Mouse (Mus musculus) neural tube, embryonic 11.5 days (tissue): ENCODE data around the gene Tspan5. TPM values are rescaled to one million over a fixed set of nuclear protein-coding genes. Genes with fewer than 3 reads are reported as not detected.

Experiments
- ATAC-seq: fragments of 200-750 bp; cut with Nextera tagmentation; 2 replicates; pipeline ENCODE4 v1.8.0; 2017; ENCODE audit warnings: moderate number of reproducible peaks, mild to moderate bottlenecking, moderate TSS enrichment, moderate library complexity; ENCODE audit not compliant: insufficient read depth, low FRiP score, low TSS enrichment
- DNase-seq: peaks from one replicate; pipeline ENCODE4 v3.0.0-alpha.2; 2015; ENCODE audit warnings: low spot score
- H3K27ac ChIP-seq: fragments of 300-500 bp; sonication (generic); 2 replicates; pipeline ENCODE4 v1.5.1; 2014; ENCODE audit warnings: low read depth, mild to moderate bottlenecking, low read length
- H3K27me3 ChIP-seq: fragments of 300-500 bp; sonication (generic); 2 replicates; pipeline ENCODE4 v1.6.1; 2014; ENCODE audit warnings: mild to moderate bottlenecking, low read length, mixed read lengths; ENCODE audit not compliant: control insufficient read depth, insufficient read depth
- H3K36me3 ChIP-seq: fragments of 300-500 bp; sonication (generic); 2 replicates; pipeline ENCODE4 v1.6.1; 2014; ENCODE audit warnings: mild to moderate bottlenecking, low read length, moderate library complexity, mixed read lengths; ENCODE audit not compliant: control insufficient read depth, insufficient read depth
- H3K4me1 ChIP-seq: fragments of 300-500 bp; sonication (generic); 2 replicates; pipeline ENCODE4 v1.6.1; 2014; ENCODE audit warnings: low read length, mixed read lengths; ENCODE audit not compliant: control insufficient read depth, insufficient read depth
- H3K4me2 ChIP-seq: fragments of 300-500 bp; sonication (generic); 2 replicates; pipeline ENCODE4 v1.6.1; 2014; ENCODE audit warnings: low read depth, mild to moderate bottlenecking, moderate library complexity
- H3K4me3 ChIP-seq: fragments of 300-500 bp; sonication (generic); 2 replicates; pipeline ENCODE4 v1.5.1; 2014; ENCODE audit warnings: low read depth, low read length
- H3K9ac ChIP-seq: fragments of 300-500 bp; sonication (generic); 2 replicates; pipeline ENCODE4 v1.6.1; 2014; ENCODE audit warnings: mild to moderate bottlenecking, low read length
- H3K9me3 ChIP-seq: fragments of 300-500 bp; sonication (generic); 2 replicates; pipeline ENCODE4 v1.6.1; 2016; ENCODE audit warnings: low read length; ENCODE audit not compliant: control insufficient read depth
- WGBS: fragments of 180-500 bp; shearing (Covaris S2); extraction: QIAGEN DNeasy Blood & Tissue Kit; methylation state at CpG from one replicate; pipeline ENCODE4 v1.1.7; 2014; 5-methylcytosine and 5-hydroxymethylcytosine counted together
- polyA plus RNA-seq: library from polyadenylated mRNA; unstranded; fragments of >200 nt; fragmentation: Nextera tagmentation; extraction: Ambion mirVana; gene quantifications from 2 replicates; pipeline ENCODE4 v1.2.1, GENCODE M21; 2014

The Tspan5 gene
- polyA plus RNA-seq, 1 experiment from 2014 or later: 79.2 TPM

DNA sequence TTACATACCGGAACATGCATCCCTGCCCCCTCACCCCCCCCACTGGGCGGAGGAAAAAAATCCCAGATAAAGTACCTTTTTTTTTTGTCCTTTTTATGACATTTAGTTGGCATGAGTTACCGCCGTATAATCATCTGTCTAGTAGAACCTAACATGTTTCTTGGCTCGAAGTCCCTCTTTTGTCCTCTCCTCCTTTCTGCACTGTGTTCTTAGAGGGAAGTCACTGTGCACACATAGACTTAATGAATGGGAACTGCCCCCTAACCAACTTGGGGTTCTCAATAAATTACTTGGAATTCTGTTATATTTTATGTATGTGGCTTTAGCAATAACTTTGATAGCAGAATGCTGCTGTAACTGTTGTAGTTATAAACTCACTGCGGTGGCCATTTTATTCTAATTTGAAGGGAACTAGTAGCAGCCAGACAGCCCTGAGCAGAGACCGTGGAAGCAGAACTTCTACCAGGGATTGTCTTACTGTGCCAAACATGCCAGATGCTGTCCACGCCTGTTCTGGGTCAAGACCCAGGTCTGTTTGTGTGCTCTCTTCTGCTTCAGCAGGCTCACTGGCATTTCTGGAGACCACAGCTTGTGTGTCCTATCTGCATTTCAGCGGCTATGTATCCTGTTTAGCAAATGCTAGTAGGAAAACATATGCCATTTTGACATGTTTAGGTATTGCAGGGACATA, 91.0 kb downstream of the Tspan5 start:
- Histone ChIP-seq H3K27ac (no peak overlapping the region), H3K4me2 (no peak overlapping the region), H3K27me3 (no peaks in the 10 kb centered on the region), H3K9me3 (no peaks in the 10 kb centered on the region), H3K9ac (no peak overlapping the region), H3K4me3 (no peak overlapping the region), H3K4me1 (no peaks in the 10 kb centered on the region), H3K36me3 (no peaks in the 10 kb centered on the region)
- no peak for DNase-seq
- WGBS: 90% methylated on average over 9 of the region's 9 CpGs
- ATAC-seq: no peak

DNA sequence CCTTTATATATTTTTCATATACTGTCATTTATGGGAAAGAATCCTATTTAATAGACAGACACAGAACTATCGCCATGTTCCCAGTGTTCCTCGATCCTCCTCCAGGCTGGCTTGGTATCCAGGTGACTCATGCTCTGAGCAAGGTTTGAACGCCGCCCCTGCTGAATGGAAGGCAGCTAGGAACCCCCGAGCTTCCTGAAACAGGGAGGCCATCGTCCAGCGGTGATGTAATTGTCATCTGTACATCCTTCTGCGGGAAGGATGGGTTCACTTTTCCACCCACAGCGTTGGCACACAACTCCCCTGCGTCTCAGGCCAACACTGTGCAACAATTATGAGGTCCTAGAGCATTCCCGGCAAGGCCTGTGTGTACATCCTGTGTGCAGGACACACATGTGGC, 92.2 kb downstream of the Tspan5 start:
- 89% methylated on average over 11 of the region's 11 CpGs for WGBS
- Histone ChIP-seq H3K27ac (no peak overlapping the region), H3K9me3 (no peaks in the 10 kb centered on the region), H3K9ac (no peak overlapping the region), H3K4me3 (no peak overlapping the region), H3K4me2 (no peak overlapping the region), H3K27me3 (no peaks in the 10 kb centered on the region), H3K36me3 (no peaks in the 10 kb centered on the region), H3K4me1 (no peaks in the 10 kb centered on the region)
- DNase-seq (no peak), ATAC-seq (no peak)

DNA sequence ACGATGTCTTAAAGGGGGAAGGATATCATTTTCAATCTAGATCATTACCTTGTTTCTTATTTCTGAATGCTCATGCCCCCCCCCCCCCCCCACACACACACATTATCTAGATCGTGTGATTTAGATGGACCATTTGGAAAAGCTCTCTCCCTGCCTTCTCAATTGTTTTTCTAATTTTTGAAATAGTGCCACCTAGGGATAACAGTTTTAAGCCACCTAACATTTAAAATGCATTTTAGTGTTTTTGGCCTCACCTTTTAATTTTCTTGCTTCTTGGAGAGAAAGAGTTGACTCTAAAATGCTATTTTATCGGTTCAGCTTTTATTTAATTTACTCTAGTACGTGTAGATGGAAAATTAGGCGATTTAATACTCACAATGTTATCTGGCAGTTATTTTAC, 94.9 kb downstream of the Tspan5 start:
- Histone ChIP-seq H3K9ac (no peak overlapping the region), H3K9me3 (no peaks in the 10 kb centered on the region), H3K36me3 (no peaks in the 10 kb centered on the region), H3K27me3 (no peaks in the 10 kb centered on the region), H3K27ac (no peak overlapping the region), H3K4me3 (no peak overlapping the region), H3K4me1 (peaks cover 3% of the 10 kb centered on the region; the same call in 1 of the 2 replicates), H3K4me2 (no peak overlapping the region)
- DNase-seq: no peak
- 77% methylated on average over 5 of the region's 5 CpGs for WGBS
- no peak for ATAC-seq

DNA sequence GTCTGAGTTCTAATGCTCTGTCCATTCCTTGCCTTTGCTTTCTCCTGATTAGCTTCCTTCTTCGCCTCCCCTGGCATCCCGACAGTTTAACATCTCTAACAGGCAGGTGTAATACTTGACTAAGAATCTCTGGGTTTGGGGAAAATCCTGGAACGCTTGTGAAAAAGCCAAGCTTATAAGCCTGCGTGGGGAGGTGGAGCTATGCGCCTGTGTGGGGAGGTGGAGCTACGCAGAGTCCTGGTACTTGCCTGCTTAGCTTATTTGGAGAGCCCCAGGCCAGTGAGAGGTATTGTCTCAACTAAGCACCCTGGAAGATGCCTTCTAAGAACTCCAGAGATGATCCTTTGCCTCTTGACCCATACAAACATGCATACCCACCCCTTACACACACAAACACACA, 95.7 kb downstream of the Tspan5 start:
- ATAC-seq (no peak), DNase-seq (no peak)
- Histone ChIP-seq H3K9ac (no peak overlapping the region), H3K9me3 (no peaks in the 10 kb centered on the region), H3K4me1 (peaks cover 3% of the 10 kb centered on the region; the same call in 1 of the 2 replicates), H3K36me3 (no peaks in the 10 kb centered on the region), H3K27ac (no peak overlapping the region), H3K27me3 (no peaks in the 10 kb centered on the region), H3K4me2 (no peak overlapping the region), H3K4me3 (no peak overlapping the region)
- 87% methylated on average over 6 of the region's 6 CpGs for WGBS

DNA sequence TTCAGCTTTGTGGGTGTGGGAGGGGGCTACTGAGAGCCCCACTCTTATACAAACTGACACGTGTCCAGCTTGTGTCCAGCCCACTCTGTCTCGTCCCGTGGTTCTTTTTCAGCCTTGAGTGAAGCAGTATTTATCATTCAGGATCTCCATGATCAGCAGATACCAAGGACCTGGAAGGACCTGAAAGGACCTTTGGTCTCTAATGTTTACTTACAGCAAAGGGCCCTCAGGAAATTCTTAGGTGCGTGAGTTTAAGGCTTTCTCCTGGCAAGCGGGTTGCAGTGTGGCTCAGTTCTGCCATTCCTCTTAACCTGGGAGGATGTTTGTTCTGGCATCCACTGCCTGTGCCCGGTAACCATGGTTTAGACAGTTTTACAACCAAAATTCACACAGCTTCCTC, 97.7 kb downstream of the Tspan5 start:
- Histone ChIP-seq H3K4me2 (no peak overlapping the region), H3K27ac (no peak overlapping the region), H3K9me3 (no peaks in the 10 kb centered on the region), H3K4me3 (no peak overlapping the region), H3K9ac (no peak overlapping the region), H3K27me3 (no peaks in the 10 kb centered on the region), H3K4me1 (peaks cover 3% of the 10 kb centered on the region; the same call in 1 of the 2 replicates), H3K36me3 (no peaks in the 10 kb centered on the region)
- no peak for DNase-seq
- ATAC-seq: no peak
- 84% methylated on average over 6 of the region's 6 CpGs for WGBS

DNA sequence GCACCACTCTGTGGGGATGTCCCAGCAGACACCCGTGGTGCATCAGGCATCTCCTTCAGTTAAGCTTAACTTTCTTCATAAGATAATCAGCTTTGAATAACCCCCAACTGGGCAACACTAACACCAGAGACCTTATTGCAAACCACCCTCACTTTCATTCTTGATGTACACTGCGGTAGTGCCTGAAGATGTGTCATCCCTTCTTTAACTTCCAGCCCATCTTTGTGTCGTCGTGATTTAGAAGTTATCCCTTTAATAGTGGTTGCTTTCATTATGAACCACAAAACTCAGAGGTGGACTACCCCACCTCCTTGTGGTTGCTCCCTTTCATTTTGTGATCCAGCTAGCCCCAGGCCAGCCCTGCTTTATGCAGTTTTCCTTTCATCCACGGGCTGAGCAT, 99.3 kb downstream of the Tspan5 start:
- no peaks in the 10 kb centered on the region for H3K36me3 ChIP-seq
- no peaks in the 10 kb centered on the region for H3K9me3 ChIP-seq
- H3K4me1 ChIP-seq: peaks cover 3% of the 10 kb centered on the region; the same call in 1 of the 2 replicates
- no peak overlapping the region for H3K4me3 ChIP-seq
- no peak for ATAC-seq
- H3K9ac ChIP-seq: no peak overlapping the region
- H3K27me3 ChIP-seq: no peaks in the 10 kb centered on the region
- WGBS: 77% methylated on average over 5 of the region's 5 CpGs
- H3K27ac ChIP-seq: no peak overlapping the region
- H3K4me2 ChIP-seq: no peak overlapping the region
- DNase-seq: no peak

DNA sequence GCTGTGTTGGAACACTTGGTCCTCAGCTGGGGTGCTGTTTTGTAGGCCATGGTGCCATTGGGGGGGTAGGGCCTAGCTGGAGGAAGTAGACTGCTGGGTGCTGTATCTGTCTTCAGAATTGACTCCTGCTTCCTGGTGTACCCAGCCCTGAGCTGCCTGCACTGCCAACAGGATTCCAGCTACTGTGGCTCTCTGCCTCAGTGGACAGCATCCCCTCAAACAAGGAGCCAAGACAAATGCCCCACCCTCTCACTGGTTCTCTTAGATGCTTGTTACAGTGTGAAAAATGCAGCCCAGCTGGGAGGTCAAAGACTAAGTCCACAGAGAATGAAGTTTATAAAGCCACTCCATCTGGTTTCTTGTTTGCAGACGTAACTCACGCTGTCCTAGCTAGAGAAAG, 101.2 kb downstream of the Tspan5 start:
- no peaks in the 10 kb centered on the region for H3K9me3 ChIP-seq
- H3K36me3 ChIP-seq: no peaks in the 10 kb centered on the region
- H3K9ac ChIP-seq: no peak overlapping the region
- no peak for DNase-seq
- H3K4me2 ChIP-seq: no peak overlapping the region
- H3K4me3 ChIP-seq: no peak overlapping the region
- peaks cover 3% of the 10 kb centered on the region; the same call in 1 of the 2 replicates for H3K4me1 ChIP-seq
- no peak for ATAC-seq
- H3K27me3 ChIP-seq: no peaks in the 10 kb centered on the region
- WGBS: 73% methylated on average over 2 of the region's 2 CpGs
- H3K27ac ChIP-seq: no peak overlapping the region

DNA sequence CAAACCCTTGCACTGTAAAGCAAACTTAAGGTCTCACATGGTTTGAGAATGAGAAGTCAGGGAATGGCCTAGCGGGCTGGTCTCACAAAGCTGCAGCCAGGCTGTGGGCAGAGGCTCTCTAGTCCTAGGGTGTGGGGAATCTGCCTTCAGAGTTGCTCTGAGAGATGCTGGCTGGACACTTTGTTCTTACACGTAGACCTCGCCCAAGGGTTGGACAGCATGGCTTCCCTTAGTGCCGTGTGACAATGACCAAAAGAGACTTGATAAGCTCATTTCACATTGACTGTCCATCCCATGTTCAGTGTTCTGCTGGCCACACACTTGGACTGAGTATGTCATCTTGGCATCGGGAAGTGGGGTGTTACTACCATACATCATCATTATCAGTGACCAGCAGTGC, 101.6 kb downstream of the Tspan5 start:
- Histone ChIP-seq H3K27ac (no peak overlapping the region), H3K4me1 (peaks cover 3% of the 10 kb centered on the region; the same call in 1 of the 2 replicates), H3K9ac (no peak overlapping the region), H3K4me3 (no peak overlapping the region), H3K9me3 (no peaks in the 10 kb centered on the region), H3K4me2 (no peak overlapping the region), H3K27me3 (no peaks in the 10 kb centered on the region), H3K36me3 (no peaks in the 10 kb centered on the region)
- ATAC-seq: no peak
- WGBS: 93% methylated on average over 5 of the region's 5 CpGs
- DNase-seq: no peak

DNA sequence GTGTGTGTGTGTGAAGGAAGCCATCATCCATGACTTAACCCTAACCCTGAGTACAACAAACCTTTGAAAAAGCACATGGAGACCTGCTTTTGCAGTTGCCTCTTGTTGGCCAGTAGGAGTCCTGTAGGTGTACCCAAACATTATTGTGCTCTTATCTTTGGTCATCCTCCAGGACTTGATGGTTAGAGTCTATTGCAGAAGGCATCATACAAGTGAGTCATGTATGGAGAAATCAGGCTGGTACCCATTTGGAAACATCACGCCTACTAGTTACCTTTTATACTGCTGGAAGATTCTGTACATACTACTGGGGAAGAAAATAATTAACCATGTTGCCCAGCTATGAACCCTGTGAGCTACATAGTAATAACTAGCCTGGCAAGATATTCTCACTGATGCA, 103.8 kb downstream of the Tspan5 start:
- Histone ChIP-seq H3K4me2 (no peak overlapping the region), H3K27ac (no peak overlapping the region), H3K4me1 (peaks cover 16% of the 10 kb centered on the region), H3K4me3 (no peak overlapping the region), H3K27me3 (no peaks in the 10 kb centered on the region), H3K36me3 (no peaks in the 10 kb centered on the region), H3K9me3 (no peaks in the 10 kb centered on the region), H3K9ac (no peak overlapping the region)
- WGBS: 97% methylated on average over 1 of the region's 1 CpGs
- ATAC-seq: no peak
- no peak for DNase-seq
